Mouse (Mus musculus): ENCODE measurements around the gene Dner.
A peak's percentile ranks its signal among the peaks of the same experiment; 100 is the strongest.

The Dner gene

GRCm38 (mm10) chr1:84436281-84436680 lies 259.7 kb downstream of the Dner start:
- DNase-seq, result no peak

GRCm38 (mm10) chr1:84433291-84433980 lies 262.6 kb downstream of the Dner start:
- no peak for DNase-seq

- no peak for DNase-seq
Measured at GRCm38 (mm10) chr1:84432311-84432710, 263.7 kb downstream of the Dner start.

- no peak for DNase-seq
Measured at GRCm38 (mm10) chr1:84428331-84428730, 267.7 kb downstream of the Dner start.

- no peak for DNase-seq
Measured at GRCm38 (mm10) chr1:84427757-84428156, 268.3 kb downstream of the Dner start.

- DNase-seq, result no peak
Measured at GRCm38 (mm10) chr1:84426679-84427078, 269.3 kb downstream of the Dner start.

GRCm38 (mm10) chr1:84422881-84423280 lies 273.1 kb downstream of the Dner start:
- DNase-seq, result no peak

- DNase-seq, result no peak
Measured at GRCm38 (mm10) chr1:84421845-84422244, 274.2 kb downstream of the Dner start.

- no peak for DNase-seq
Measured at GRCm38 (mm10) chr1:84419416-84419815, 276.6 kb downstream of the Dner start.

GRCm38 (mm10) chr1:84418511-84418910 lies 277.5 kb downstream of the Dner start:
- DNase-seq, result no peak

- DNase-seq, result peak; percentile 20 to 25
Measured at GRCm38 (mm10) chr1:84417761-84418238, 278.2 kb downstream of the Dner start.

GRCm38 (mm10) chr1:84417276-84417675 lies 278.7 kb downstream of the Dner start:
- DNase-seq, result no peak

- DNase-seq, result no peak
Measured at GRCm38 (mm10) chr1:84414464-84414863, 281.6 kb downstream of the Dner start.

- DNase-seq, result no peak
Measured at GRCm38 (mm10) chr1:84409514-84409913, 286.5 kb downstream of the Dner start.

GRCm38 (mm10) chr1:84408873-84409272 lies 287.1 kb downstream of the Dner start:
- no peak for DNase-seq

- peak; percentile 53 to 60 for DNase-seq
Measured at GRCm38 (mm10) chr1:84406891-84407290, 289.1 kb downstream of the Dner start.

- no peak for DNase-seq
Measured at GRCm38 (mm10) chr1:84405551-84406290, 290.3 kb downstream of the Dner start.

GRCm38 (mm10) chr1:84404880-84405279 lies 291.1 kb downstream of the Dner start:
- DNase-seq, result no peak

- DNase-seq, result no peak
Measured at GRCm38 (mm10) chr1:84402154-84402553, 293.9 kb downstream of the Dner start.

- DNase-seq, result no peak
Measured at GRCm38 (mm10) chr1:84399671-84400070, 296.4 kb downstream of the Dner start.

GRCm38 (mm10) chr1:84399118-84399517 lies 296.9 kb downstream of the Dner start:
- no peak for DNase-seq

- no peak for DNase-seq
Measured at GRCm38 (mm10) chr1:84396787-84397186, 299.2 kb downstream of the Dner start.

- DNase-seq, result no peak
Measured at GRCm38 (mm10) chr1:84395928-84396327, 300.1 kb downstream of the Dner start.

- no peak for DNase-seq
Measured at GRCm38 (mm10) chr1:84390961-84391360, 305.1 kb downstream of the Dner start.
